Mouse (Mus musculus) cerebellum, adult (tissue): Measurements from ENCODE around the gene Arhgap10.

ENCODE experiments used
- ATAC-seq: cut with Nextera tagmentation; 2 replicates; pipeline ENCODE4 v1.9.2; 2017; ENCODE audit warnings: mild to moderate bottlenecking, moderate library complexity, mixed read lengths; ENCODE audit not compliant: insufficient number of reproducible peaks, low FRiP score, low TSS enrichment

Gene Arhgap10

DNA sequence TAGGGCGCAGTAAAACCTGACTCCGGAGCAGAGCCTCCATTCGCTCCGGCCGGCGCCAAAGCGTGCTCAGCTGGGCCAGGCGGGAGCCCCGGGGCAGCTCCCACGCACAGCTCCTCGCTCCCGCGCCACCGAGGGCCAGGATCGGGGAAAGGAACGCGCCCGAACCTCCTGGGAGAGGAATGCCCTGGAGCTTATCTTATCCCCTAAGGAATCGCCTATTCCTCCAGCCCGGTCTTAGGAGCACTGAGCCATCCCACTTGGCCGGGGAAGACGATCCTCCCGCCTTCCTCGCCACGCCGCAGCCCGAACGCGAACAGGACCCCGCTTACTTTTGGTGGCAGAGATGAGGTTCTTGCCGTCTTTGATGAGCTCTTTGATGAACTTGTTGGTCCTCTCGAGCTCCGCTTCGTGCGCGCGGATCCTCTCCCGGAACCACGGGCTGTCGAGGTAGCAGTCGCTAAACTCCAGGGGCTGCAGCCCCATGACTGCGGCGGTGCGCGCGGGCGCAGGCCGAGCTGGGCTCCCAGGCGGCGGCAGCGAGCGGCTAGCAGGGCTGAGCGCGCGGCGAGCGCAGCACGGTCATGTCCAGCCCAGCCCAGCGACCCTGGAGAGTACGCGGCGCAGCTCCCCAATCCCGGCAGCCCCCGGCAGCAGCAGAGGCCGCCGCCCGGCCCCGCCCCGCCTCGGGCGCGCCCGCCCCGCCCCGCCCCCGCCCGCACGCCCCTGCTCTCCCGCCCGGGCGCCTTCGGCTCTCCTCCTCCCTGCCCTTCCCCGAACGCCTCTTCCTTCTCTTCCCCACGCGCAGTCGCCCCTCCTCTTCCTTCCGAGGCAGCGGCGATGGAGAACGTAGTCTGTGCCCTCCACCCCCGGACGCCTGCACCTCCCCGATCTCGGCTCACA is at the start of gene Arhgap10:
Gene Arhgap10 (minus strand): TSS at position 653 of the 900 bp plus-strand sequence.
- peak; percentile 75 for ATAC-seq

- ATAC-seq: no peak
These were observed 43.7 kb upstream of the Arhgap10 start for GRCm38 (mm10) chr8:77561441-77561840.

- no peak for ATAC-seq
These were observed 34.7 kb upstream of the Arhgap10 start for GRCm38 (mm10) chr8:77552491-77552890.

GRCm38 (mm10) chr8:77549881-77550580 is 32.3 kb upstream of the Arhgap10 start:
- ATAC-seq: no peak

DNA sequence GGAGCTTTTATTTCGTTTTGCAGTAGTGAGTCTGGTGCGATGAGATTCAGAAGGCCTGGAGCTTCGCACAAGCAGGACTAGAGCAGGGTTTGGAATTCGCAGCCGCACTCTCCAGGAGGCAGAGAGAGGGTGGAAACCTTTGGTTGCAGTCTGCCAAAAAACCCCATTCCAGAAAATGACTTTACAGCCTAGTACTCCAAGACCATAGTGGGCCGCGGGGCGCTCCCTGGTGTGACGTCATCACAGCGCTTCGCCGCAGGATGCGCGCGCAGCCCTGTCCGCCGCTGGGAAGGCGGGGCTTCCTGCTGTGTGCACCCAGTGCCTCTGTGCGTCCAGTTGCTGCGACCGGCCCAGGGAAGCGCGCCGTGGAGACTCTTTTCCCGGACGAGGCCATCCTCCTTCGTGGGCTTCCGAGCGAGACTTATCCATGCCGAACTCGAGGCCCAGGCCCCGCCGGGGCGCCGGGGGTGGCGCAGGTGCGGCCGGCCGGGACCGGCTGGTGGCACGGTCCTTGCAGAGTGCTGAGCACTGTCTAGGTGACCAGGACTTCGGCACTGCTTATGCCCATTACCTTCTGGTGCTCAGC is 31.5 kb upstream of the Arhgap10 start, which contains the start of gene Prmt9:
Gene Prmt9 (plus strand): TSS at position 277 of the 586 bp plus-strand sequence.
- peak; percentile 86 for ATAC-seq

DNA sequence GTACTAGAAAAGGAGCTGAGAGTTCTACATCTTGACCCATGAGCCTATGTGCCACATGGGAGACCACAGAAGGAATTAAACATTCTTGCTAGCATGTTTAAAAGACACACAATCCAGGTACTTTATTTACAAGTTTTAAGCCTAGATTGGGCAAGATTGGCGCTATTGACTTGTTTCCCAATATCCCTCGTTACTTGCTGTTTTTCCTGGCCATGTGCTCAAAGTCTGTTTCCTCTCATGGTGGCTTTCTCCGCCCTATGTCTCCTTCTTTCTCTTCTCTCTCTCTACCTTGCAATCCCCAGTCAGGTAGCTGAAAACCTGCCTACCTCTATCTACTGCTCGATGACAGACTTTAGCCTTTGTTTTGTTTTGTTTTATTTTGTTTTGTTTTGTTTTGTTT is 27.9 kb upstream of the Arhgap10 start:
- ATAC-seq: no peak

- ATAC-seq: no peak
These were observed 26.7 kb upstream of the Arhgap10 start for GRCm38 (mm10) chr8:77544428-77544827.

GRCm38 (mm10) chr8:77543152-77543777 is 25.5 kb upstream of the Arhgap10 start:
- no peak for ATAC-seq

DNA sequence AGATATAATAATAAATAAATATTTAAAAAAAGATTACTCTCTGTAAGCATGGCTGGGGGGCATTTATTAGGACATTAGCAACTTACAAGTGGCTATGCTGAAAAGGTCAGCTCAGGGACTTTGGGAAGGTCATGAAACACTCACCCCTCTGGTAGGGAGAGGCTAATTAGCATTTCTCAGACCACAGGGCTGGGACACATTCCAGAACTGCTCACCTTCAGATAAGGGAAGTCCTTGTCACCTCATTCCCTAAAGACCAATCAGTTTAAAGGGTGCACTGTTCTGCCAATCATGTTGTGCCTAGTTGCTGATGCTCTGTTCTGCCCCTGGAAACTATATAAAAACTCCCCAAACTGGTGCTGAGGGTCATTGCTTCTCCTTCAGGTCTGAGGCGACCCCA is 20.5 kb upstream of the Arhgap10 start:
- ATAC-seq: no peak

DNA sequence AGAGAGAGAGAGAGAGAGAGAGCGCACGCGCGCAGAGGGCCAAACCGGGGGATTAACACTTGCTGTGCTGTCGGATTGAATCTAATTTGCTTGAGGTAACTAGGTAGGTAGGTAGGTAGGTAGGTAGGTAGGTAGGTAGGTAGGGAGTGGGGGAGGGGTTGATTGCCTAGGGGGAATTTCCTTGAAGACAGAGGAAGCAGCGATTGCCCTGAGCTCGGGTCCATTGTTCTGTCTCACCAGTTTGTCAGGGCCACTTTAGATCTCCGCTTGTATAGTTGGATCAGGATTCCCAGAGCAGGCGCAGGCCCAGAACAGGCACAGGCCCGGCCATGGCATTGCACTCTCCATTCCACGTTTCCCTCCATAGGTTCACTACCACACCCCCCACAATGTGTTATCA is 19.1 kb upstream of the Arhgap10 start:
- no peak for ATAC-seq

- ATAC-seq: peak; percentile 96
These were observed 17.4 kb upstream of the Arhgap10 start for GRCm38 (mm10) chr8:77535026-77535595.

DNA sequence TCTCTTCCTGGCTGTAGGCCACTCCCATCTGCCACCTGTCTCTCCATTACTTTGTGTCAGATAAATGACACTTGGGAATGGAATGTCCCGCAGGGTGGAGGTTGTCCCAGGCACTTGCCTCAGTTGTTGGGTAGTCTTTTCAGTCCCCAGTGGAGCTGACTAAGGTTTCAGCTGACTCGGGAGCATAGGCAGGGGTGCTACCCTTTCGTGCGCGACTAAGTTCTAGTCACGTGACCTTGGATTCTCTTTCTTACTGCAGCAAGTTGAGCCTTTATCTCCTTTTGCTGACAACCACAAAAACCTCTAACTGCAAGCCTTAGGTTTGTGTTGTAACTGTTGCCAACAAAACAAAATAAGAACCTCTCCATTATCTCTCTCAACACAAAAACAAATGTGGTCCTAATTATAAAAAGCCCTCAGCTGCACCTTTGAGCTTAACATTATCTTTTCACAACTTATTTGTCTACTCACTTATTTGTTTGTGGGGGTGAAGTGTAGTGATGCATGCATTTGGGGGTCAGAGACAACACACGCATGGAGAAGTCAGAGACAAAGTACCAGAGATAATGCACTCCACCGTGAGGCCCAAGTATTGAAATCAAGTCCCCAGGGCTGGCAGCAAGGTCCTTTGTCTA is 16.7 kb upstream of the Arhgap10 start:
- ATAC-seq: no peak

DNA sequence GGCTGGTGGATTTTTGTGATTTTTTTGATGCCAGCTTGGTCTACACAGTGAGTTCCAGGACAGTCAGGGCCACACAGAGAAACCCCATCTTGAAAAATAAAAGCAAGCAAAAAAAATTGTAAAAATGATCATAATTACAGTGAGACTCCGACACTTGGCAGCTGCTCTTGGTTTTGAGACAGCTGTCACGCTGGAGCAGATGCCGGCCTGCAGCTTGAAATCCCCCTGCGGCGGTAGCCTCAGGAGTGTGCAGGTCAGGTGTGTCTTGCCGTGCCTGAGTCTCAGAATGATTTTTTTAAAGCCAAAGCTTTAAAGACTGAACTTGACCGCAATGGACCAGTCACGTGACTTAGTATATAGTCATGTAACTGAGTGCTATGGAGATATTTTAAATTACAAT is 8.4 kb upstream of the Arhgap10 start:
- no peak for ATAC-seq

DNA sequence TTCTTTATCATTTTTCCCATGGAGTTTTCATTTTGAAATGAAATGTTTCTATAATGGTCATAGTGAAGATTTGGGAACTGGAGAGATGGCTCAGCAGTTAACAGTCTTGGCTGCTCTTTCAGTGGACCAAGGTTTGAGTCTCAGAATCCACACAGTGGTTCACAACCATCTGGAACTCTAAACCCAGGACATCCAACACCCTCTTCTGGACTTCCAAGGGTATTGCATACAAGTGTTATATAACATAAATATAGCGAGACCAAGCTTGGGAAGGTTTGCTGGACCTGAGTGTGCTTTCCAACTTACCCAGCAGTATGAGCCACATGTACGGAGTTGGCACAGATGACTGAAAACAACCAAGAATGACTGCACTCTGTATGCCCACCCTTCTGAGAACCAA is 7.2 kb upstream of the Arhgap10 start:
- ATAC-seq: no peak

- ATAC-seq: no peak
These were observed 6.4 kb upstream of the Arhgap10 start for GRCm38 (mm10) chr8:77524018-77524615.

- ATAC-seq: no peak
These were observed 5.2 kb upstream of the Arhgap10 start for GRCm38 (mm10) chr8:77522984-77523383.

DNA sequence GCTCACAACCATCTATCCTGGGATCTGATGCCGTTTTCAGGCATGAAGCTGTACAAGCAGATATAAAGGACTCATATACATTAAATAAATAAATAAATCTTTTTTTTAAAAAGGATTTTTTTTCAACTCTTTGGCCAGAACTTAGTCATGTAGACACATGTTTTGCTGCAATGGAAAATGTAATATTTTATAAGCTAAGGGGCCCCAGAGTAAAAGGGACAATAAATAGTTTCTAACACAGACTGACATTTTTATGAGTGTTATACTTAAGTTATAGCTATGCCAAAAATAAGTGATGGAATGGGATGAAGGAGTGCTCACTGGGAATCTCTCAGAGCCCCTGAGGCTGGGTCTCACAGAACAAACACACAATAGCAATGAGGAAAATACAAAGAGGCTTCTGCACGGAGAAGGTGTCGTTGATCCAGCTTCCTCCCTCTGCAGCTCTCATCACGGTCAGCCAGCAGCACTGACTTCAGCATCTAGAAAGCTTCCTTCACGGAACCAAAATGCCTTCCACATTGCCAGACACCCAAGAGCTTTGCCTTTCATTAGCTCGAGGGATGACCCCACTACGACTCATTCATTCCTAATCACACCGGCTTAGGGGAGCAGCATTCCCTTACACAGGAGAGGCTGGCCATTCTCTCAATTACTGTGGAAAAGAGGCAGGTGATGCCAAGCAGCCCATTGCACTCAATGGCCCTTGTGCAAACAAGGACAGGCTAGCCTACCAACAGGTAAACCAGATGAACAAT is 3.5 kb upstream of the Arhgap10 start:
- no peak for ATAC-seq

DNA sequence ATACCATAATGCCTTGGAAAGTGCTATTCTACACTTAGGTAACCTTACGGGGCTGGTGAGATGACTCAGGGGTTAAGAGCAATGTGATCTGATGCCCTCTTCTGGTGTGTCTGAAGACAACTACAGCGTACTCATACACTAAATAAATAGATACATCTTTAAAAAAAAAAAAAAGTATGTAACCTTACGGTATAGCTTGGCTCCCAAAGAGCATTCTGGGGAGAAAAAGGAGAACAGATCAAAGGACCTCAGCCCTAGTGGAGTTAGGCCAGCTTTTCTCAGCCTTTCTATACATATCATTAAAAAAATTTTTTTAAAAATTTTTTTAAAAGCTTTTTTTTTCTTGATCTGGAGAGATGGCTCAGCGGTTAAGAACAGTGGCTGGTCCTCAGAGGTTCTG is 2.8 kb upstream of the Arhgap10 start:
- ATAC-seq: no peak
